8 mouse cellular contexts compared by ENCODE assay signal in genomic region chr2:168117147-168117546, GRCm38 (mm10). TPM values are rescaled to one million over a fixed set of nuclear protein-coding genes. Genes with fewer than 3 reads are reported as not detected.
DNase-seq lines count a peak whose midpoint lies in the region; ATAC-seq and TF ChIP-seq lines count a peak whose summit lies in the region.

No protein-coding gene starts in this region.

- peak overlapping the region; percentile 83 for H3K4me2 ChIP-seq in liver, embryonic 13.5 days

- peak overlapping the region; percentile 59 for H3K4me3 ChIP-seq in layer of hippocampus, adult 2 months
- peak overlapping the region; percentile 45 for H3K4me3 ChIP-seq in kidney, adult 2 months (ENCODE audit: insufficient read depth, low read depth, low read length)
- peak overlapping the region; percentile 58 for H3K4me3 ChIP-seq in liver, embryonic 13.5 days (replicated peaks)

- H3K27me3 ChIP-seq in kidney, adult 2 months (replicated peaks; ENCODE audit: control insufficient read depth, insufficient read depth, low read length), result no peaks in the 10 kb centered on the region
- peaks cover 19% of the 10 kb centered on the region for H3K27me3 ChIP-seq in liver, embryonic 13.5 days

- H3K4me1 ChIP-seq in kidney, adult 2 months (ENCODE audit: control insufficient read depth, insufficient read depth, low read length), result peaks cover 3% of the 10 kb centered on the region; the same call in 1 of the 2 replicates
- peaks cover 27% of the 10 kb centered on the region for H3K4me1 ChIP-seq in liver, embryonic 13.5 days (replicated peaks)

- WGBS in kidney, adult 2 months, result 1% methylated on average over 37 of the region's 37 CpGs
- WGBS in liver, embryonic 13.5 days (ENCODE audit: insufficient replicate concordance), result 2% methylated on average over 37 of the region's 37 CpGs

- peak; percentile 35 to 74 for DNase-seq in layer of hippocampus, adult 2 months (ENCODE audit: low spot score in 2 of 2)
- no peak for DNase-seq in layer of hippocampus, adult 9-10 months (ENCODE audit: low spot score)
- peak; percentile 75 to 78 for DNase-seq in cerebellum, postnatal 14 days
- peak; percentile 66 for DNase-seq in gastrocnemius, postnatal 10 days
- peak; percentile 76 for DNase-seq in kidney, adult 2 months
- peak; percentile 62 for DNase-seq in liver, embryonic 13.5 days
- DNase-seq in natural killer cell, adult 2 months (ENCODE audit: low spot score in 2 of 2), result peak; percentile 40 to 67
- peak; percentile 74 for DNase-seq in testis, postnatal 14 days (ENCODE audit: low spot score)

- TF ChIP-seq CTCF in layer of hippocampus, adult 2 months (conservative IDR thresholded peaks at IDR 0.05), result peak; percentile 99
- peak; percentile 81 for TF ChIP-seq CTCF in kidney, adult 2 months (conservative IDR thresholded peaks at IDR 0.05; ENCODE audit: insufficient read depth, insufficient read length, low read depth, low read length)

- peak overlapping the region; percentile 48; the same call in 1 of the 2 replicates for H3K27ac ChIP-seq in layer of hippocampus, adult 2 months
- no peak overlapping the region for H3K27ac ChIP-seq in kidney, adult 2 months (ENCODE audit: insufficient read depth, low read depth, low read length)
- H3K27ac ChIP-seq in liver, embryonic 13.5 days, result no peak overlapping the region

- peak; percentile 57 for ATAC-seq in liver, embryonic 13.5 days (ENCODE audit: low read depth)

- peak overlapping the region; percentile 67 for H3K9ac ChIP-seq in liver, embryonic 13.5 days

- no peaks in the 10 kb centered on the region for H3K9me3 ChIP-seq in liver, embryonic 13.5 days (replicated peaks)

- H3K36me3 ChIP-seq in kidney, adult 2 months (ENCODE audit: control insufficient read depth, insufficient read depth, low read length), result no peaks in the 10 kb centered on the region
- H3K36me3 ChIP-seq in liver, embryonic 13.5 days, result peaks cover under 1% of the 10 kb centered on the region; the same call in 1 of the 2 replicates

- TF ChIP-seq POLR2A in kidney, adult 2 months (IDR thresholded peaks at IDR 0.05; ENCODE audit: low read depth, low read length), result no peak

RNA-seq across cellular contexts. Expression of gene Pard6b, which starts 36.3 kb away (rescaled TPM):
- total RNA-seq in layer of hippocampus, adult 2 months (2021), result 1 to 10 TPM; 3.6 to 4.3 TPM
- under 1 TPM; 0.85 to 0.93 TPM for total RNA-seq in gastrocnemius, postnatal 10 days (2021)
- 41.0 and 44.4 TPM in 2 replicates for polyA plus RNA-seq in kidney, adult 2 months (2012; rRNA removed)
- polyA plus RNA-seq in liver, embryonic 13.5 days (2015; fragmentation: Nextera tagmentation; extraction: Ambion mirVana), result 2.2 and 2.9 TPM in 2 replicates
